Mouse (Mus musculus): ENCODE measurements around the gene Rin3. TPM values are rescaled to one million over a fixed set of nuclear protein-coding genes. Genes with fewer than 3 reads are reported as not detected.

The Rin3 gene
- total and polyA plus RNA-seq, 3 experiments: 17.5 to 38.9 TPM; not detected in 1

GRCm38 (mm10) chr12:102324886-102325220 is 42.0 kb downstream of the Rin3 start:
- no peak for TF ChIP-seq RCOR1 (IDR thresholded peaks at IDR 0.05; ENCODE audit: low read depth, low read length)
- no peak for TF ChIP-seq ZMIZ1 (IDR thresholded peaks at IDR 0.05; ENCODE audit: low read depth, low read length)
- no peak for TF ChIP-seq MEF2A (IDR thresholded peaks at IDR 0.05; ENCODE audit: extremely low read depth, insufficient replicate concordance, low read depth, low read length, poor library complexity, severe bottlenecking)
- no peak for TF ChIP-seq UBTF (IDR thresholded peaks at IDR 0.05; ENCODE audit: borderline replicate concordance, insufficient read depth, low read depth, low read length)
- no peak for TF ChIP-seq BHLHE40 (IDR thresholded peaks at IDR 0.05; ENCODE audit: borderline replicate concordance, low read depth, low read length)
- TF ChIP-seq EP300 (IDR thresholded peaks at IDR 0.05; ENCODE audit: low read depth in 1 of 2, low read length in 2 of 2): no peak
- TF ChIP-seq HCFC1 (IDR thresholded peaks at IDR 0.05; ENCODE audit: low read depth, low read length): no peak
- no peak for TF ChIP-seq SIN3A (IDR thresholded peaks at IDR 0.05; ENCODE audit: low read length)
- TF ChIP-seq JUND (IDR thresholded peaks at IDR 0.05; ENCODE audit: low read depth, low read length): no peak
- no peak for TF ChIP-seq ZKSCAN1 (IDR thresholded peaks at IDR 0.05; ENCODE audit: low read depth, low read length)
- TF ChIP-seq TCF12 (IDR thresholded peaks at IDR 0.05; ENCODE audit: low read depth, low read length): no peak
- TF ChIP-seq ZNF384 (IDR thresholded peaks at IDR 0.05; ENCODE audit: low read depth, low read length): no peak
- no peak for TF ChIP-seq MAX (IDR thresholded peaks at IDR 0.05; ENCODE audit: low read length)
- TF ChIP-seq CHD2 (IDR thresholded peaks at IDR 0.05; ENCODE audit: low read length): no peak
- no peak for TF ChIP-seq ZC3H11A (IDR thresholded peaks at IDR 0.05; ENCODE audit: low read depth, low read length)
- TF ChIP-seq USF1 (IDR thresholded peaks at IDR 0.05; ENCODE audit: low read depth, low read length): no peak
- TF ChIP-seq POLR2AphosphoS2 (IDR thresholded peaks at IDR 0.05; ENCODE audit: low read length): no peak
- no peak for TF ChIP-seq CTCF (IDR thresholded peaks at IDR 0.05 in 2 of 3, conservative IDR thresholded peaks at IDR 0.05 in 1 of 3; ENCODE audit: control insufficient read depth in 1 of 3, insufficient read depth in 1 of 3, low read depth in 2 of 3, low read length in 3 of 3, poor library complexity in 1 of 3, severe bottlenecking in 1 of 3)
- peaks cover 0 to 18% of the 10 kb centered on the region in 2 experiments; a peak in 2 of 4 replicates for H3K36me3 ChIP-seq (ENCODE audit: control insufficient read depth in 1 of 2, insufficient read depth in 2 of 2, low read length in 2 of 2)
- peaks cover 0 to 30% of the 10 kb centered on the region in 2 experiments; a peak in 3 of 4 replicates for H3K4me1 ChIP-seq (ENCODE audit: control insufficient read depth in 1 of 2, insufficient read depth in 2 of 2, low read length in 2 of 2)
- no peaks in the 10 kb centered on the region for H3K9me3 ChIP-seq (replicated peaks; ENCODE audit: insufficient read depth, low read length)
- DNase-seq (ENCODE audit: low read depth, low spot score): no peak
- no peak overlapping the region for H3K4me3 ChIP-seq (ENCODE audit: control insufficient read depth in 1 of 2, insufficient read depth in 1 of 2, low read depth in 2 of 2, low read length in 2 of 2)
- H3K27ac ChIP-seq (ENCODE audit: control insufficient read depth, low read depth, low read length): no peak overlapping the region
- H3K79me2 ChIP-seq (ENCODE audit: control insufficient read depth, insufficient read depth, low read length, poor library complexity): no peaks in the 10 kb centered on the region
- no peak overlapping the region for H3K9ac ChIP-seq (ENCODE audit: control insufficient read depth, low read depth, low read length, poor library complexity, severe bottlenecking)
- H3K27me3 ChIP-seq (ENCODE audit: control insufficient read depth in 1 of 2, insufficient read depth in 2 of 2, low read length in 2 of 2): no peaks in the 10 kb centered on the region

- no peak overlapping the region for H3K27ac ChIP-seq (ENCODE audit: control insufficient read depth, low read depth, low read length)
- no peaks in the 10 kb centered on the region for H3K27me3 ChIP-seq (ENCODE audit: control insufficient read depth in 1 of 2, insufficient read depth in 2 of 2, low read length in 2 of 2)
- H3K9me3 ChIP-seq (replicated peaks; ENCODE audit: insufficient read depth, low read length): no peaks in the 10 kb centered on the region
- peaks cover 0 to 9% of the 10 kb centered on the region in 2 experiments; a peak in 1 of 4 replicates for H3K36me3 ChIP-seq (ENCODE audit: control insufficient read depth in 1 of 2, insufficient read depth in 2 of 2, low read length in 2 of 2)
- no peak for DNase-seq (ENCODE audit: low read depth, low spot score)
- H3K4me3 ChIP-seq (ENCODE audit: control insufficient read depth in 1 of 2, insufficient read depth in 1 of 2, low read depth in 2 of 2, low read length in 2 of 2): no peak overlapping the region
- H3K79me2 ChIP-seq (ENCODE audit: control insufficient read depth, insufficient read depth, low read length, poor library complexity): no peaks in the 10 kb centered on the region
- no peak for TF ChIP-seq SIN3A (IDR thresholded peaks at IDR 0.05; ENCODE audit: low read length)
- TF ChIP-seq NELFE (IDR thresholded peaks at IDR 0.05; ENCODE audit: low read depth, low read length): no peak
- TF ChIP-seq SMC3 (IDR thresholded peaks at IDR 0.05; ENCODE audit: low read depth, low read length): no peak
- no peak for TF ChIP-seq MAX (IDR thresholded peaks at IDR 0.05; ENCODE audit: low read length)
- TF ChIP-seq TCF12 (IDR thresholded peaks at IDR 0.05; ENCODE audit: low read depth, low read length): no peak
- TF ChIP-seq MAFK (IDR thresholded peaks at IDR 0.05; ENCODE audit: borderline replicate concordance, low read depth, low read length): no peak
- no peak overlapping the region for H3K9ac ChIP-seq (ENCODE audit: control insufficient read depth, low read depth, low read length, poor library complexity, severe bottlenecking)
- peaks cover 0 to 12% of the 10 kb centered on the region in 2 experiments; a peak in 3 of 4 replicates for H3K4me1 ChIP-seq (ENCODE audit: control insufficient read depth in 1 of 2, insufficient read depth in 2 of 2, low read length in 2 of 2)
These were observed 44.0 kb downstream of the Rin3 start for GRCm38 (mm10) chr12:102326753-102327340.

Measured in MEL (cell line).